27 mouse cellular contexts compared by ENCODE assay signal in the genomic region with DNA sequence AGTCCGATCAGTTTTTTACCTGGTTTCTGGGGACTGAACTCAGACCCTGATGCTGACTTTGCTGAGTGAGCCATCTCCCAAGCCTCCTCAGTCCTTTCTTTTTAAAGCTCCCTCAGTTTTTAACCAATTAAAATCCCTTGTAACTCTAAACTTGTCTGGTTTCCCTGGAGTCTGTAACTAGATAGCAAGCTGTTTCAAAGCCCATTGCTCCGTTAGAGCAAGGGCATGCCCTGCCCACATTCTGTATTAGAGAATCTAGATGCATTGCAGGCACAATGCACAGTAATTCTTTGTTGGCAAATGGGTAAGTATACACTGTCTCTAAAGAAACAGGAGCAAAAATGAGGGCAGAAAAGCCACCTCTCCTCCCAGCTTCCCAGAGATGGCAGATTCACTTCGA.
DNase-seq lines count a peak whose midpoint lies in the region; ATAC-seq and TF ChIP-seq lines count a peak whose summit lies in the region.
"Had no signal": no experiment of that assay in that cellular context is flagged by ENCODE, and none has a peak within 500 bp of the region (broad histone marks: within the 10 kb centered on the region; RNA-seq: fewer than 3 reads in every experiment).

No protein-coding gene starts in this region.

- no peak for TF ChIP-seq CTCF in kidney, postnatal 0 days (IDR thresholded peaks at IDR 0.05; ENCODE audit: low read depth)
- no peak for TF ChIP-seq CTCF in kidney, adult 2 months (conservative IDR thresholded peaks at IDR 0.05; ENCODE audit: insufficient read depth, insufficient read length, low read depth, low read length)

- no peak overlapping the region for H3K4me3 ChIP-seq in kidney, embryonic 14.5 days (ENCODE audit: low read length)
- H3K4me3 ChIP-seq in kidney, postnatal 0 days (replicated peaks; ENCODE audit: low read depth, low read length): no peak overlapping the region
- H3K4me3 ChIP-seq in kidney, adult 2 months (ENCODE audit: insufficient read depth, low read depth, low read length): no peak overlapping the region
- H3K4me3 ChIP-seq: embryonic facial prominence, embryonic 12.5 days; erythroblast, embryonic 14.5 days; forebrain, embryonic 12.5 days; forebrain, embryonic 15.5 days; heart, adult 2 months; heart, embryonic 10.5 days; heart, embryonic 13.5 days; hindbrain, embryonic 12.5 days; hindbrain, embryonic 15.5 days; intestine, embryonic 15.5 days had no signal

- H3K9ac ChIP-seq in kidney, embryonic 14.5 days (ENCODE audit: low read depth, low read length): no peak overlapping the region
- H3K9ac ChIP-seq in kidney, postnatal 0 days (ENCODE audit: low read depth, low read length): no peak overlapping the region
- H3K9ac ChIP-seq: embryonic facial prominence, embryonic 12.5 days; forebrain, embryonic 12.5 days; forebrain, embryonic 15.5 days; heart, embryonic 13.5 days; hindbrain, embryonic 12.5 days; hindbrain, embryonic 15.5 days; intestine, embryonic 15.5 days had no signal

- no peak overlapping the region for H3K4me2 ChIP-seq in kidney, embryonic 14.5 days (replicated peaks; ENCODE audit: low read depth, low read length)
- no peak overlapping the region for H3K4me2 ChIP-seq in kidney, postnatal 0 days (ENCODE audit: low read length)
- H3K4me2 ChIP-seq: embryonic facial prominence, embryonic 12.5 days; forebrain, embryonic 12.5 days; forebrain, embryonic 15.5 days; heart, embryonic 13.5 days; hindbrain, embryonic 12.5 days; hindbrain, embryonic 15.5 days; intestine, embryonic 15.5 days had no signal

- peak; percentile 21 for DNase-seq in embryo, embryonic 11 days
- no peak for DNase-seq in embryo, embryonic 10.5 days (ENCODE audit: low spot score)
- no peak for DNase-seq in kidney, postnatal 4 days
- DNase-seq in kidney, postnatal 0 days (ENCODE audit: low spot score): peak; percentile 72
- DNase-seq in kidney, adult 2 months: no peak
- DNase-seq: adrenal gland, adult 2 months; adrenal gland, postnatal 14 days; B cell, adult 2 months; cerebellum, adult 11 months; cerebellum, adult 2 months; cerebellum, adult 9-11 months; cerebellum, postnatal 25 days; gastrocnemius, postnatal 25 days; heart, adult 2 months had no signal

- H3K36me3 ChIP-seq in kidney, embryonic 14.5 days (ENCODE audit: control insufficient read depth, insufficient read depth, low read length): no peaks in the 10 kb centered on the region
- H3K36me3 ChIP-seq in kidney, postnatal 0 days (ENCODE audit: insufficient read depth, low read length): no peaks in the 10 kb centered on the region
- H3K36me3 ChIP-seq in kidney, adult 2 months (ENCODE audit: control insufficient read depth, insufficient read depth, low read length): no peaks in the 10 kb centered on the region
- H3K36me3 ChIP-seq: embryonic facial prominence, embryonic 12.5 days; forebrain, embryonic 12.5 days; forebrain, embryonic 15.5 days; G1E; heart, embryonic 10.5 days; heart, embryonic 13.5 days; hindbrain, embryonic 12.5 days; hindbrain, embryonic 15.5 days; intestine, embryonic 15.5 days had no signal

- no peak overlapping the region for H3K27ac ChIP-seq in kidney, embryonic 14.5 days (ENCODE audit: low read depth, low read length)
- H3K27ac ChIP-seq in kidney, postnatal 0 days: no peak overlapping the region
- no peak overlapping the region for H3K27ac ChIP-seq in kidney, adult 2 months (ENCODE audit: insufficient read depth, low read depth, low read length)
- H3K27ac ChIP-seq: embryonic facial prominence, embryonic 12.5 days; forebrain, embryonic 12.5 days; forebrain, embryonic 15.5 days; heart, adult 2 months; heart, embryonic 10.5 days; heart, embryonic 13.5 days; hindbrain, embryonic 12.5 days; hindbrain, embryonic 15.5 days; intestine, embryonic 15.5 days had no signal

- TF ChIP-seq POLR2A in kidney, adult 2 months (IDR thresholded peaks at IDR 0.05; ENCODE audit: low read depth, low read length): no peak

- WGBS in kidney, embryonic 14.5 days: 36% methylated on average over 3 of the region's 3 CpGs
- WGBS in kidney, postnatal 0 days: 37% methylated on average over 3 of the region's 3 CpGs
- 30% methylated on average over 3 of the region's 3 CpGs for WGBS in kidney, adult 2 months

- H3K4me1 ChIP-seq in kidney, embryonic 14.5 days (ENCODE audit: control insufficient read depth, insufficient read depth, low read length): no peaks in the 10 kb centered on the region
- no peaks in the 10 kb centered on the region for H3K4me1 ChIP-seq in kidney, postnatal 0 days (replicated peaks; ENCODE audit: insufficient read depth, low read length)
- H3K4me1 ChIP-seq in kidney, adult 2 months (ENCODE audit: control insufficient read depth, insufficient read depth, low read length): no peaks in the 10 kb centered on the region
- H3K4me1 ChIP-seq: intestine, embryonic 15.5 days had no signal

- peak; percentile 64; the same call in 1 of the 2 replicates for ATAC-seq in kidney, embryonic 14.5 days (ENCODE audit: low FRiP score, low TSS enrichment)
- no peak for ATAC-seq in kidney, postnatal 0 days (replicated peaks; ENCODE audit: low FRiP score, low read depth)
- no peak for ATAC-seq in inflammation-experienced regulatory T-cells, adult 6 months
- ATAC-seq: forebrain, embryonic 15.5 days; intestine, embryonic 15.5 days had no signal

- H3K9me3 ChIP-seq in kidney, embryonic 14.5 days (ENCODE audit: control insufficient read depth, low read length): no peaks in the 10 kb centered on the region
- H3K9me3 ChIP-seq in kidney, postnatal 0 days (replicated peaks; ENCODE audit: low read length): no peaks in the 10 kb centered on the region
- H3K9me3 ChIP-seq: embryonic facial prominence, embryonic 12.5 days; forebrain, embryonic 12.5 days; forebrain, embryonic 15.5 days; heart, embryonic 10.5 days; heart, embryonic 13.5 days; hindbrain, embryonic 12.5 days; hindbrain, embryonic 15.5 days; intestine, embryonic 15.5 days had no signal

- H3K27me3 ChIP-seq in kidney, embryonic 14.5 days (ENCODE audit: control insufficient read depth, insufficient read depth, low read length): no peaks in the 10 kb centered on the region
- no peaks in the 10 kb centered on the region for H3K27me3 ChIP-seq in kidney, postnatal 0 days (ENCODE audit: insufficient read depth, low read length)
- H3K27me3 ChIP-seq in kidney, adult 2 months (replicated peaks; ENCODE audit: control insufficient read depth, insufficient read depth, low read length): no peaks in the 10 kb centered on the region
- H3K27me3 ChIP-seq: CH12.LX; embryonic facial prominence, embryonic 12.5 days; forebrain, embryonic 12.5 days; heart, embryonic 13.5 days; hindbrain, embryonic 12.5 days; hindbrain, embryonic 15.5 days; intestine, embryonic 15.5 days had no signal

Comparison
In these comparisons a context has a peak if more than half of its experiments do, and no peak if none do; other contexts are left out.
1. DNase-seq: peak in embryo, embryonic 11 days (single experiment) and kidney, postnatal 0 days (single experiment); none in embryo, embryonic 10.5 days (single experiment), kidney, postnatal 4 days (0 of 2) and kidney, adult 2 months (single experiment).